Mouse (Mus musculus): ENCODE data around the gene Tor2a.

Tor2a gene

GRCm38 (mm10) chr2:32757056-32757845 is at the start of gene Tor2a:
Gene Tor2a (plus strand): TSS chr2:32757234.
- peak; percentile 97 for DNase-seq

GRCm38 (mm10) chr2:32708643-32709042 is 48.4 kb upstream of the Tor2a start:
- peak; percentile 54 for DNase-seq

GRCm38 (mm10) chr2:32709521-32710137 is 47.4 kb upstream of the Tor2a start:
- DNase-seq, result no peak

- peak; percentile 56 for DNase-seq
Observed at GRCm38 (mm10) chr2:32710425-32710824, 46.6 kb upstream of the Tor2a start.

GRCm38 (mm10) chr2:32711301-32712056 is 45.6 kb upstream of the Tor2a start:
- DNase-seq, result no peak

GRCm38 (mm10) chr2:32712108-32712551 is 44.9 kb upstream of the Tor2a start:
- peak; percentile 59 for DNase-seq

- DNase-seq, result peak; percentile 94
Observed at GRCm38 (mm10) chr2:32712586-32712933, 44.5 kb upstream of the Tor2a start.

GRCm38 (mm10) chr2:32712934-32713817 is 43.9 kb upstream of the Tor2a start, which contains the start of gene Cdk9:
Gene Cdk9 (minus strand): TSS chr2:32713076.
- peak; percentile 90 for DNase-seq

GRCm38 (mm10) chr2:32714117-32714986 is 42.7 kb upstream of the Tor2a start:
- peak; percentile 47 for DNase-seq

- DNase-seq, result peak; percentile 76
Observed at GRCm38 (mm10) chr2:32714987-32715425, 42.0 kb upstream of the Tor2a start.

- DNase-seq, result peak; percentile 62
Observed at GRCm38 (mm10) chr2:32718761-32719160, 38.3 kb upstream of the Tor2a start.

- no peak for DNase-seq
Observed at GRCm38 (mm10) chr2:32720053-32720452, 37.0 kb upstream of the Tor2a start.

GRCm38 (mm10) chr2:32720681-32721229 is 36.3 kb upstream of the Tor2a start, which contains the start of gene Sh2d3c:
Gene Sh2d3c (plus strand): TSS chr2:32721055.
- DNase-seq, result peak; percentile 74

- no peak for DNase-seq
Observed at GRCm38 (mm10) chr2:32722046-32722445, 35.0 kb upstream of the Tor2a start.

- no peak for DNase-seq
Observed at GRCm38 (mm10) chr2:32722581-32722980, 34.5 kb upstream of the Tor2a start.

- no peak for DNase-seq
Observed at GRCm38 (mm10) chr2:32724149-32724548, 32.9 kb upstream of the Tor2a start.

- DNase-seq, result no peak
Observed at GRCm38 (mm10) chr2:32724832-32725790, 31.9 kb upstream of the Tor2a start.

GRCm38 (mm10) chr2:32727435-32727834 is 29.6 kb upstream of the Tor2a start:
- DNase-seq, result peak; percentile 92

GRCm38 (mm10) chr2:32728463-32728862 is 28.6 kb upstream of the Tor2a start:
- DNase-seq, result no peak

- no peak for DNase-seq
Observed at GRCm38 (mm10) chr2:32729547-32729946, 27.5 kb upstream of the Tor2a start.
